Mouse (Mus musculus) urinary bladder, postnatal 14 days (tissue): ENCODE measurements around the gene Slx.
"Not testable (repeated sequence)": the region's sequence is repeated elsewhere in the genome, so short reads cannot be mapped to it uniquely, and the experiment has no call there.

Experiments used
- DNase-seq: peaks from one replicate; pipeline ENCODE4 v3.0.0; 2021; ENCODE audit warnings: low spot score

The Slx gene

GRCm38 (mm10) chrX:26545465-26545864 lies at the start of gene Slx:
Slx (minus strand) TSS chrX:26545565.
- DNase-seq: not testable (repeated sequence)
